In the genomic region with DNA sequence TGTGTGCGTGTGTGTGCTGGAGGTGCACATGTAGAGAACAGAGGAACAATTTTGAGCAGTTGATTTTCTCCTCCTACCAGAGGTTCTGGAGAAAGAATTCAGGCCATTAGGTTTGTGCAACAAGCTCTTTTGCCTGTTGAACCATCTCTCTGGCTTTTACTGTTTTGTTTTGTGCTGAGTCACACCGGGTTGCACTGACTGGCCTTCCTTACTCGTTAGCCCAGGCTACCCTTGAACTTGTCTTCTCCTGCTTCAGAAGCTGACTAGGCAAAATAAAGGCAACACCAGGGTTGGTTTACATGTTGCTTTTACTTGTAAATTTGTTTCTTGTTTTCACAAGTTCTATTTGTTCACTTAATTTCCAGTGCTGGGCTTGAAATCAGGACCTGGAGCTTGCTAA, we compare ENCODE assay signal across 23 mouse cellular contexts. TPM values are rescaled to one million over a fixed set of nuclear protein-coding genes. Genes with fewer than 3 reads are reported as not detected.
"Had no signal": no experiment of that assay in that cellular context is flagged by ENCODE, and none has a peak within 500 bp of the region (broad histone marks: within the 10 kb centered on the region; RNA-seq: fewer than 3 reads in every experiment).

No protein-coding gene starts in this region.

- H3K4me3 ChIP-seq: midbrain, embryonic 13.5 days; midbrain, embryonic 15.5 days; neural tube, embryonic 12.5 days; stomach, embryonic 15.5 days had no signal

- H3K9ac ChIP-seq: lung, embryonic 14.5 days; midbrain, embryonic 13.5 days; midbrain, embryonic 15.5 days; neural tube, embryonic 12.5 days; stomach, embryonic 15.5 days had no signal

- H3K9me3 ChIP-seq: midbrain, embryonic 13.5 days; midbrain, embryonic 15.5 days; neural tube, embryonic 12.5 days; stomach, embryonic 15.5 days had no signal

- H3K27me3 ChIP-seq: midbrain, embryonic 13.5 days; midbrain, embryonic 15.5 days; neural tube, embryonic 12.5 days; stomach, embryonic 15.5 days had no signal

- H3K4me1 ChIP-seq: midbrain, embryonic 13.5 days; midbrain, embryonic 15.5 days; neural tube, embryonic 12.5 days had no signal

- DNase-seq: lung, adult 18-20 months; lung, embryonic 14.5 days; lung, postnatal 10 days; lung, postnatal 4 days; right cerebral cortex, postnatal 14 days; thymus, adult 2 months; thymus, postnatal 25 days; thymus, postnatal 4 days had no signal

- H3K36me3 ChIP-seq: midbrain, embryonic 13.5 days; midbrain, embryonic 15.5 days; neural tube, embryonic 12.5 days; stomach, embryonic 15.5 days had no signal

- ATAC-seq: midbrain, embryonic 13.5 days; midbrain, embryonic 15.5 days had no signal

- H3K4me2 ChIP-seq: lung, embryonic 14.5 days; midbrain, embryonic 11.5 days; midbrain, embryonic 13.5 days; midbrain, embryonic 15.5 days; neural tube, embryonic 12.5 days; stomach, embryonic 15.5 days had no signal

- H3K27ac ChIP-seq: midbrain, embryonic 13.5 days; midbrain, embryonic 15.5 days; neural tube, embryonic 12.5 days; stomach, embryonic 15.5 days; stomach, postnatal 0 days had no signal

RNA-seq across cellular contexts. Expression of gene Gm10203, which starts 6.9 kb away (rescaled TPM):
- total RNA-seq: megakaryocyte, adult 5-6 weeks; midbrain, postnatal 0 days; monocyte, adult 5-6 weeks; neutrophil, adult 5-6 weeks had no signal
- polyA plus RNA-seq: lung, embryonic 14.5 days; lung, embryonic 16.5 days; midbrain, embryonic 11.5 days; midbrain, embryonic 13.5 days; midbrain, embryonic 15.5 days; midbrain, postnatal 0 days; neural tube, embryonic 12.5 days; neural tube, embryonic 14.5 days; spleen, adult 2 months; stomach, embryonic 15.5 days; stomach, postnatal 0 days; testis, adult 2 months; thymus, adult 2 months; urinary bladder, adult 2 months had no signal
